Mouse (Mus musculus): ENCODE measurements at regions not wholly inside any gene's neighbourhood (a gene's known extent, or its start where the extent isn't known, plus 50 kb on each side); places are given as distances from the start of the nearest gene placed in this dataset.
A peak's percentile ranks its signal among the peaks of the same experiment; 100 is the strongest.

DNA sequence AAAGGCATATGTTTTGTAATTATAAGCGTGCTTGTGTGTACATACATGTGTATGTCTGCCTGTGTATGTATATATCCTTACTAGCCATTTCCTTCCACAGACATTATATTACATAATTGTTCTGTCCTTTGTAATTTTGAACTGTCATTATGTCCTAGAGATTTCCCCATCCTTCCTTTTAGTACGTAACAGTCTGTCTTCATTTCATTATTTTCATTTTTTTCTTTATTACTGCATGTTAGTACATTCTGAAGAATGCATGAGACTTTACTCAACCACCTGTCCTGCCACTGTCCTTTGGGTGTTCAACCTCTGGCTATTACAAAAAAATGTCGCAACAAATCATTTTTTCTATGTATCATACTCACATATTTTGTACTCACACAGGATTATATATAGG lies 292.2 kb upstream of the Pik3r1 start:
- Histone ChIP-seq H3K9ac (no peak overlapping the region), H3K4me3 (no peak overlapping the region), H3K36me3 (no peaks in the 10 kb centered on the region), H3K27me3 (no peaks in the 10 kb centered on the region), H3K27ac (no peak overlapping the region), H3K4me2 (no peak overlapping the region), H3K4me1 (no peaks in the 10 kb centered on the region), H3K9me3 (no peaks in the 10 kb centered on the region)
- 91% methylated on average over 3 of the region's 3 CpGs for WGBS
- ATAC-seq (ENCODE audit: insufficient number of reproducible peaks, low FRiP score, low TSS enrichment, low read depth): no peak

DNA sequence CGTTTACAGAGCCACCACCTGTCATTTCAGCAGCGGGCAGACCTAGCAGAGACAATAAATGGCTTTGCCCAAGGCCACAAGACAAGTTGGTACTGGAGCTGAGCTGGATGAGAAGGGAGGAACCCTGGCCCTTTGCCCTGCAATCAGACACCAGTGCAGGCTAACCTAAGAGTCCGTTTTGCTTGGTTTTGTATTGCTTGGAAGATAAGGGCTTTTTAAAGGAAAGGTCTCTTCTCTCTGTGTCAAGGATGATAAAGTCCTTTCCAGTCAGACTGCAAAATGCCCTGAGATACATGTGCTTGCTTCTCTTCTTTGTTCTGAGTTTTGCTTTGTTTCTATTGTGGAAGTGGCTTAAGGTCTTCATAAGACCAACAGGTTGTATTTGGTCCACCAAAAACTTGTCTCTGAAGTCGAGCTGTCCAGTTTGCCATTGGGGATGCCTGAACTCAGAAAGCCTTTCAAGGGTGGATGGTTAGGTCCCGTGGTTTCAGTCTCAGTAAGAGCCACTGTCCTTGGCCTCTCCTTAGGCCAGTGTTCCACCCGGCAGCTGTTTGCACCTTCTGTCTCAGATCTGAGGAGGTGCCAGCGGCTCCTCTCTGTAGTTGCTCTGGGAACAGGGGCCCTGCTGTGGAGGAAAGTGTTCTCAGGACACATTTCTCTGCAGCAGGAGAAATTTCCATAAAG lies 296.7 kb upstream of the Pik3r1 start:
- H3K4me1 ChIP-seq: no peaks in the 10 kb centered on the region
- ATAC-seq (ENCODE audit: insufficient number of reproducible peaks, low FRiP score, low TSS enrichment, low read depth): no peak
- WGBS: 30% methylated on average over 7 of the region's 7 CpGs
- H3K9ac ChIP-seq: no peak overlapping the region
- no peak overlapping the region for H3K27ac ChIP-seq
- no peaks in the 10 kb centered on the region for H3K27me3 ChIP-seq
- H3K36me3 ChIP-seq: no peaks in the 10 kb centered on the region
- no peaks in the 10 kb centered on the region for H3K9me3 ChIP-seq
- no peak overlapping the region for H3K4me3 ChIP-seq
- no peak overlapping the region for H3K4me2 ChIP-seq

DNA sequence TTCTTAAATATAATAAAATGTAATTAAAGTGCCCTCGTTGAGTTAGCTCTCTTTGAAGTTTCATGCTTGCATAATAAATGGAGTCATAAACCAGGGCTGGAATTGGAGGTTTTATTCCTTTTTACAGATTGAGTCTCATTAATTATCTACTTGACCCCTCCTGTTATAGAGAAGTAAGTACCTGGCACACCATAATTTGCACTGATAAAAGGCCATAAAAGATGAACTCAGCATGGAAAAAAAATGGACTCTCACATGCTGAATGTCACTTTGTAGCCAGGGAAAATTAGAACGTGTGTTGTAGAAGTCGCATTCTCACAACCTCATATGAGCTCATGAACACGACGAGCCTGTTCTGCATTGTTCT lies 297.2 kb upstream of the Pik3r1 start:
- no peak overlapping the region for H3K9ac ChIP-seq
- H3K27ac ChIP-seq: no peak overlapping the region
- no peaks in the 10 kb centered on the region for H3K9me3 ChIP-seq
- 36% methylated on average over 5 of the region's 5 CpGs for WGBS
- no peaks in the 10 kb centered on the region for H3K27me3 ChIP-seq
- no peak overlapping the region for H3K4me2 ChIP-seq
- no peak overlapping the region for H3K4me3 ChIP-seq
- no peaks in the 10 kb centered on the region for H3K4me1 ChIP-seq
- no peak for ATAC-seq (ENCODE audit: insufficient number of reproducible peaks, low FRiP score, low TSS enrichment, low read depth)
- H3K36me3 ChIP-seq: no peaks in the 10 kb centered on the region

DNA sequence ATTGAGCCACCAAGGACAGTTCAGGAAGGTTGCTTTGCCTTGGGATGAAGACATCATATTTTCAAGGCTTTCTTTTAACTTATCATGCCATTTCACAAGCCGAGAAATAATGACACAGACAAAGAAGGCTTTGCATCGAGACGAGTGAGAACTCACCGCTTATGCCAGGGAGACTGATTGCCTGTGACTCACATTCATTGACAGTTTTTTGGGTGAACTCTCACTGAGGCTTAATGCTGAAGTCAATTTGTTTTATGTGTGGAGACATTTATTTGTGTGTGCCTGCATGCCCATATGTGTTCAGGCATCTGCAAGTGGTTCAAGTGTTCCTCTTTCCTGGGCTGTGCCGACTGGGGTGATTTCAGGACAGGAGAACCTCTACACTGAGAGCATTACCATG lies 297.8 kb upstream of the Pik3r1 start:
- Histone ChIP-seq H3K9ac (no peak overlapping the region), H3K4me1 (peaks cover 4% of the 10 kb centered on the region), H3K36me3 (no peaks in the 10 kb centered on the region), H3K27me3 (no peaks in the 10 kb centered on the region), H3K9me3 (no peaks in the 10 kb centered on the region), H3K4me3 (no peak overlapping the region), H3K4me2 (no peak overlapping the region), H3K27ac (no peak overlapping the region)
- no peak for ATAC-seq (ENCODE audit: insufficient number of reproducible peaks, low FRiP score, low TSS enrichment, low read depth)
- 64% methylated on average over 5 of the region's 5 CpGs for WGBS

DNA sequence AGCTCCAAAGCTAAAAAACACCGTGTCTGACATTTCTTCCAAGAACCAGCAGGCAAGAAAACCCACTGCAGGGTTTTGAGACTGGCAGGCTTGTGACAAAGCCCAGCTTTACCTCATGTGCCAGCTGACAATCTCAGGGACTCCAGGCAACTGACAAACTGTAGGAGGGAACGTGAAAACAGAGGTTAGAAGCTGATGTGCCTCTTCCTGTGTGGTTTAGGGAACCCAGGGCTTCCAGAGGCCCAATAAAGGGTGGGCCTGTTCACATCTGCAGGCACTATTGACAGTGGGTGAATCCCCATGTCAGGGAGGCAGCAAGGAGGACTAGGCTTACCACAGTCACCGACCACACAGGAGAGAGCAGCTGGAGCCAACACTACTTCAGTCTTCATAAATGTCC lies 302.7 kb upstream of the Pik3r1 start:
- 26% methylated on average over 3 of the region's 3 CpGs for WGBS
- H3K9me3 ChIP-seq: no peaks in the 10 kb centered on the region
- H3K4me3 ChIP-seq: no peak overlapping the region
- H3K36me3 ChIP-seq: no peaks in the 10 kb centered on the region
- no peak for ATAC-seq (ENCODE audit: insufficient number of reproducible peaks, low FRiP score, low TSS enrichment, low read depth)
- H3K4me1 ChIP-seq: peaks cover 5% of the 10 kb centered on the region
- H3K27me3 ChIP-seq: no peaks in the 10 kb centered on the region
- no peak overlapping the region for H3K4me2 ChIP-seq
- no peak overlapping the region for H3K9ac ChIP-seq
- peak overlapping the region; percentile 47; the same call in 1 of the 2 replicates for H3K27ac ChIP-seq

DNA sequence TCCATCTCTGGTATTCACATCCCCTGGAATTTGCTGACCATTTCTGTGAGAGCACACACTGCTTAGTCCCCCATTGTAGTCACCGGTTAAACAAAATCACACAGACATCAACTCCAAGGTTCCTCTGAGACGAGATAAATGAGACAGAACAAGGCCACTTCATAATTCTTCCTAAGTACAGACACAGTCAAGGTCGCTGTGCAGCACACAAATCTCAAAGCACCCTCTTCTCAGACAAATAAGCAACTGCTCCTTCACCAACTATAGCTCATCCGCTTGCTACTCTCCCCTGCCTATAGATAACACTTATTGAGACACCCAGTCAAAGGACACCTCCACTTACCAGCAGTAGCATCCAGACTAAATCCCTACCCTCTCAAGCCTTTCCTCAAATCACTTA lies 304.3 kb upstream of the Pik3r1 start:
- WGBS: 83% methylated on average over 4 of the region's 4 CpGs
- no peak overlapping the region for H3K9ac ChIP-seq
- no peaks in the 10 kb centered on the region for H3K36me3 ChIP-seq
- H3K27me3 ChIP-seq: no peaks in the 10 kb centered on the region
- H3K4me2 ChIP-seq: no peak overlapping the region
- no peak for ATAC-seq (ENCODE audit: insufficient number of reproducible peaks, low FRiP score, low TSS enrichment, low read depth)
- no peaks in the 10 kb centered on the region for H3K9me3 ChIP-seq
- H3K27ac ChIP-seq: no peak overlapping the region
- H3K4me1 ChIP-seq: peaks cover 5% of the 10 kb centered on the region
- H3K4me3 ChIP-seq: no peak overlapping the region

DNA sequence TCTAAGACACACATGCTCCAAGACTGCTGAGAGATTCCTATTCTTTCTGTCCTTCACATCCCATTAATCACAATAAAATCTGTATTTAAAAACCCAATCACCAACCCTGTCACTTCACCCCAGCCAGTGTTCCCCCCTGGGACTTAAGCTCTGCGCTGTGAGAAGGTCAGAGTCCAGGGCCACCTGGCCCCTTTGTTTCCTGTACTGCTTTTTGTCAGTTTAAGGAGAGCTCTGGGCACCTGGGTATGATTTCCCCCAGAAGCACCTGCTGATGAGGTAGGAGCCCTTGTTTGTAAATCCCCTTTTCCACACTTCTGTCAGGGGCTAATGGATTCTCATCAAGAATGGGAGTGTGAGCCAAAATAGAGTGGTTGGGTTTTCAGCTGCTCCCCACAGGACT lies 319.7 kb upstream of the Pik3r1 start:
- H3K36me3 ChIP-seq: no peaks in the 10 kb centered on the region
- ATAC-seq (ENCODE audit: insufficient number of reproducible peaks, low FRiP score, low TSS enrichment, low read depth): no peak
- no peak overlapping the region for H3K27ac ChIP-seq
- H3K4me3 ChIP-seq: no peak overlapping the region
- H3K4me1 ChIP-seq: no peaks in the 10 kb centered on the region; the same call in 1 of the 2 replicates
- H3K9me3 ChIP-seq: no peaks in the 10 kb centered on the region
- WGBS: 58% methylated on average over 1 of the region's 1 CpGs
- no peak overlapping the region for H3K9ac ChIP-seq
- H3K4me2 ChIP-seq: no peak overlapping the region
- H3K27me3 ChIP-seq: no peaks in the 10 kb centered on the region

DNA sequence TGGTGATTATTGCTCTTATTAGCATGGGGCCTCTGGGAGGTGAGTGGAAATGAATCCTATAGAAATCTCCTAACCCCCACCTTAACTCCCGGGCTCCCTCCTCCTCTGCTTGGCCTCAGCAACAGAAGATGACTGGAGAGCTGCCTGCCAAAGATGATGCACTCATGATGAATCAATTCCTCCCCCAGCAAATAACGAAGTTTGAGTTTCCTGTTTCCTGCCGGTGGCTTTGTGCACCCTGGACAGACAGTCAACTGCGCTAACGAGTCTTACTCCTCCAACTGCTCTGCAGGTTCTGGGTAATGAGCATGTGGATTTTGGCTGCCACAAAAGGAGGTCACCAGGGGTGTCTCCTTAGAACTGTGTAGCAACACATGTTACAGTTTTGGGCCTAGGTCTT lies 321.5 kb upstream of the Pik3r1 start:
- Histone ChIP-seq H3K4me1 (no peaks in the 10 kb centered on the region; the same call in 1 of the 2 replicates), H3K4me2 (no peak overlapping the region), H3K4me3 (no peak overlapping the region), H3K9ac (no peak overlapping the region), H3K27ac (no peak overlapping the region), H3K27me3 (no peaks in the 10 kb centered on the region), H3K36me3 (no peaks in the 10 kb centered on the region), H3K9me3 (no peaks in the 10 kb centered on the region)
- 33% methylated on average over 5 of the region's 5 CpGs for WGBS
- ATAC-seq (ENCODE audit: insufficient number of reproducible peaks, low FRiP score, low TSS enrichment, low read depth): no peak

DNA sequence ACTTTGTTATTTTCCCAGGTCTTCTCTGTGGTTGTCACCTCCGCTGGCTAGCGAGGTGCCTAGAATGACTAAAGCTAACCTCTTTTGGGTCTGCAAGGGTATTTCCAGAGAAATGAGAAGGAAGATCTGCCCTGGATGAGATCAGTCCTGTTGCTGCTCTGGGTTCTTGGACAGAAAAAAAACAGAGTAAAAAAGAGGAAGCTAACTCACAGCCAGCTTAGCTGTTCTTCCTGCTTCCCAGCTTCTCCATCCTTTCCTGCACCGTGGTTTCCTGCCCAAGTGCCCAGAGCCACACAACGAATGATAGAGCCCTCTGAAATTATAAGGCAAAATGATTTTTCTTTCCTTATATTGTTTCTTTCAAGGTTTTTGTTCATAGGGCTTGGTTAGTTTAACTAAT lies 326.2 kb upstream of the Pik3r1 start:
- H3K27ac ChIP-seq: no peak overlapping the region
- H3K36me3 ChIP-seq: no peaks in the 10 kb centered on the region
- ATAC-seq (ENCODE audit: insufficient number of reproducible peaks, low FRiP score, low TSS enrichment, low read depth): no peak
- no peak overlapping the region for H3K4me3 ChIP-seq
- no peaks in the 10 kb centered on the region for H3K4me1 ChIP-seq
- H3K4me2 ChIP-seq: no peak overlapping the region
- H3K9ac ChIP-seq: no peak overlapping the region
- H3K27me3 ChIP-seq: no peaks in the 10 kb centered on the region
- no peaks in the 10 kb centered on the region for H3K9me3 ChIP-seq
- WGBS: 86% methylated on average over 4 of the region's 4 CpGs

DNA sequence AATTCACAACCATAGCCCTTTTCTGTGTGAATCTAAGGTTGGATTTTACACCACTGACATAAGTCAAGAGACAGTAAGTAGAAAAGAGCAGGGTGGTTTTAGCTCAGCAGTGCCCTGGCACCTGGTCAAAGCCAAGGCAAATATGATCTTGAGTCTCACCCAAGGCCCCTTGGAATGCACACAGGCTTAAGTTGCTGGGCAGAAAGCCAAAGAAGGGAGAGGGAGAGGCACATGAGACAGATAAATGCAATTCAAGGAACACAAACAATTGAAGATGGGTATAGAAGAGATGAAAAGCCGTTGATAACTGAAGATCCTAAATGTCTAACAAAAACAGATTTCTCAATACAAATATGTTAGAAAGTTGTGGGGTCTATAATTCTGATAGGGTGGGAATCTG lies 335.1 kb upstream of the Pik3r1 start:
- Histone ChIP-seq H3K4me1 (no peaks in the 10 kb centered on the region), H3K4me3 (no peak overlapping the region), H3K27ac (no peak overlapping the region), H3K9ac (no peak overlapping the region), H3K9me3 (no peaks in the 10 kb centered on the region), H3K27me3 (no peaks in the 10 kb centered on the region), H3K4me2 (no peak overlapping the region), H3K36me3 (no peaks in the 10 kb centered on the region)
- WGBS: 63% methylated on average over 1 of the region's 1 CpGs
- ATAC-seq (ENCODE audit: insufficient number of reproducible peaks, low FRiP score, low TSS enrichment, low read depth): no peak

DNA sequence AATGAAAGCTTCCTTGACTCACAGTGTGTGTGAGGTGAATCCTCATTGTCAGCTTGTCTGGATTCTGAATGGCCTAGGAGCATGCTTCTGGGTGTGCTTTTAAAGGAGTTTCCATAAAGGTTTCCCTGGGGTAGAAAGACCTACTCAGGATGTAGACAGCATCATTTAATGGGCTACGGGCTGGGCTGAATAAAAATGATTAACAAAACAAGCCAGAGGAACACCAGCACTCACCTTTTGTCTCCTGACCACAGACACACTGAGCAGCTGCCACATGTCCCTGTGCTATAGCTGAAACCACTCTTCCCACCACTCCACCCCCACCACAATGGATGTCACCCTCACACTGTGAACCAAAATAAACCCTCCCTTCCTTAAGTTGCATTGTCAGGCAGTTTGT lies 338.2 kb upstream of the Pik3r1 start:
- WGBS: 84% methylated on average over 1 of the region's 1 CpGs

DNA sequence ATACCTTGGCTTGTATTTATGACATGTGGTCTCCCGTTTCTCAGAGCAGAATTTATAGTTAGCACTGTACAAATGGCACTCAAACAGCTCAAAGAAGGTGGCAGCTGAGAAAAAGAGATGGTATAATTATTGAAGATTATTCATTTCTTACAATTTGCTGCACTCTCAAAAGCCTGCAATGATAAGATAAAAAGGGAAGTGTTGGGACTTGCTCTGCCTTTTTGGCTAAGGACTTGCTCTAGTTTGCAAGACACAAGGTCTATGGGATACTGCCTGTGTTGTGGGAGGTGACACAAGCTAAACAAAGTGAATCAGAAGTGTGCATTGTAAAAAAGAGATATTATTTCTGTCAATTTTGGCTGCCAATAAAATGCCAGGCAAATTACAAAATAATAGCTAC lies 340.2 kb upstream of the Pik3r1 start:
- H3K9ac ChIP-seq: no peak overlapping the region
- no peak overlapping the region for H3K27ac ChIP-seq
- no peaks in the 10 kb centered on the region for H3K27me3 ChIP-seq
- H3K36me3 ChIP-seq: no peaks in the 10 kb centered on the region
- no peak overlapping the region for H3K4me3 ChIP-seq
- no peak overlapping the region for H3K4me2 ChIP-seq
- no peak for ATAC-seq (ENCODE audit: insufficient number of reproducible peaks, low FRiP score, low TSS enrichment, low read depth)
- WGBS: 47% methylated on average over 1 of the region's 1 CpGs
- H3K9me3 ChIP-seq: no peaks in the 10 kb centered on the region
- H3K4me1 ChIP-seq: no peaks in the 10 kb centered on the region

More for the DNA sequence above, 338.2 kb upstream of the Pik3r1 start:
- Histone ChIP-seq H3K36me3 (no peaks in the 10 kb centered on the region), H3K4me3 (no peak overlapping the region), H3K27ac (no peak overlapping the region), H3K9ac (no peak overlapping the region), H3K4me1 (no peaks in the 10 kb centered on the region), H3K9me3 (no peaks in the 10 kb centered on the region), H3K27me3 (no peaks in the 10 kb centered on the region), H3K4me2 (no peak overlapping the region)
- ATAC-seq (ENCODE audit: insufficient number of reproducible peaks, low FRiP score, low TSS enrichment, low read depth): no peak

DNA sequence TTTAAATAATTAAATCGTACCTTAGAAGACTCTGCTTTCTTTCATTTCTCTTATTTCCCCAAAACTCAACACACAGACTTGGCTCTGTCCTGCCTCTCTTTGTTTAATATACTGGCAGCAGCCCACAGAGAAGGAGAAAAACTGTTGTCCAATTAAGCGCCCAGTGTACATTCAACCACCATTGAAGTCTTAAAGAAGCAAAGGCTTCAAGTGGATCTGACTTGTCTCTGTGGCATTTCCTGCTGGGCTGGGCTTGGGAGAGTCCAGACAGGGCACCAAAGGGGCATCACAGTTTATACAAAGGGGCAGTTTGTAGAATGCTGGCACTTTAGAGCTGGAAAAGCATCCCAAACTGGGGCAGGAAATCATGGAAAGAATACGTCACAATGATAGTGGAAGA lies 340.9 kb upstream of the Pik3r1 start:
- WGBS: 93% methylated on average over 3 of the region's 3 CpGs
- Histone ChIP-seq H3K9me3 (no peaks in the 10 kb centered on the region), H3K4me2 (no peak overlapping the region), H3K9ac (no peak overlapping the region), H3K36me3 (no peaks in the 10 kb centered on the region), H3K27ac (no peak overlapping the region), H3K4me1 (no peaks in the 10 kb centered on the region), H3K4me3 (no peak overlapping the region), H3K27me3 (no peaks in the 10 kb centered on the region)
- ATAC-seq (ENCODE audit: insufficient number of reproducible peaks, low FRiP score, low TSS enrichment, low read depth): no peak
